Mouse (Mus musculus): ENCODE measurements around the gene Rasgrf1.
A peak's percentile ranks its signal among the peaks of the same experiment; 100 is the strongest.

Rasgrf1 gene

GRCm38 (mm10) chr9:89902813-89903212, 6.9 kb upstream of the Rasgrf1 start:
- no peak for ATAC-seq (ENCODE audit: insufficient number of reproducible peaks, low FRiP score, low TSS enrichment)

- ATAC-seq (ENCODE audit: insufficient number of reproducible peaks, low FRiP score, low TSS enrichment): no peak
Observed at GRCm38 (mm10) chr9:89906645-89907044, 3.1 kb upstream of the Rasgrf1 start.

- ATAC-seq (ENCODE audit: insufficient number of reproducible peaks, low FRiP score, low TSS enrichment): no peak
Observed at GRCm38 (mm10) chr9:89907941-89908340, 1.8 kb upstream of the Rasgrf1 start.

- ATAC-seq (ENCODE audit: insufficient number of reproducible peaks, low FRiP score, low TSS enrichment): 0 out of 2 replicates have a peak, but pooled peaks have one; percentile 28
Observed at GRCm38 (mm10) chr9:89908601-89909000, 1.1 kb upstream of the Rasgrf1 start.

GRCm38 (mm10) chr9:89910011-89910400, 298 bp downstream of the Rasgrf1 start:
- ATAC-seq (ENCODE audit: insufficient number of reproducible peaks, low FRiP score, low TSS enrichment): 0 out of 2 replicates have a peak, but pooled peaks have one; percentile 0

- ATAC-seq (ENCODE audit: insufficient number of reproducible peaks, low FRiP score, low TSS enrichment): no peak
Observed at GRCm38 (mm10) chr9:89910741-89911444, 1.2 kb downstream of the Rasgrf1 start.

- no peak for ATAC-seq (ENCODE audit: insufficient number of reproducible peaks, low FRiP score, low TSS enrichment)
Observed at GRCm38 (mm10) chr9:89911891-89912549, 2.3 kb downstream of the Rasgrf1 start.

- no peak for ATAC-seq (ENCODE audit: insufficient number of reproducible peaks, low FRiP score, low TSS enrichment)
Observed at GRCm38 (mm10) chr9:89913135-89913534, 3.4 kb downstream of the Rasgrf1 start.

- no peak for ATAC-seq (ENCODE audit: insufficient number of reproducible peaks, low FRiP score, low TSS enrichment)
Observed at GRCm38 (mm10) chr9:89916471-89916870, 6.8 kb downstream of the Rasgrf1 start.

GRCm38 (mm10) chr9:89917431-89917830, 7.7 kb downstream of the Rasgrf1 start:
- ATAC-seq (ENCODE audit: insufficient number of reproducible peaks, low FRiP score, low TSS enrichment): no peak

- ATAC-seq (ENCODE audit: insufficient number of reproducible peaks, low FRiP score, low TSS enrichment): no peak
Observed at GRCm38 (mm10) chr9:89918832-89919231, 9.1 kb downstream of the Rasgrf1 start.

GRCm38 (mm10) chr9:89921121-89921520, 11.4 kb downstream of the Rasgrf1 start:
- 0 out of 2 replicates have a peak, but pooled peaks have one; percentile 36 for ATAC-seq (ENCODE audit: insufficient number of reproducible peaks, low FRiP score, low TSS enrichment)

GRCm38 (mm10) chr9:89922666-89923065, 13.0 kb downstream of the Rasgrf1 start:
- ATAC-seq (ENCODE audit: insufficient number of reproducible peaks, low FRiP score, low TSS enrichment): no peak

GRCm38 (mm10) chr9:89924836-89925235, 15.1 kb downstream of the Rasgrf1 start:
- no peak for ATAC-seq (ENCODE audit: insufficient number of reproducible peaks, low FRiP score, low TSS enrichment)

- no peak for ATAC-seq (ENCODE audit: insufficient number of reproducible peaks, low FRiP score, low TSS enrichment)
Observed at GRCm38 (mm10) chr9:89928497-89928896, 18.8 kb downstream of the Rasgrf1 start.

- no peak for ATAC-seq (ENCODE audit: insufficient number of reproducible peaks, low FRiP score, low TSS enrichment)
Observed at GRCm38 (mm10) chr9:89940428-89940827, 30.7 kb downstream of the Rasgrf1 start.

- ATAC-seq (ENCODE audit: insufficient number of reproducible peaks, low FRiP score, low TSS enrichment): no peak
Observed at GRCm38 (mm10) chr9:89946830-89947229, 37.1 kb downstream of the Rasgrf1 start.

- no peak for ATAC-seq (ENCODE audit: insufficient number of reproducible peaks, low FRiP score, low TSS enrichment)
Observed at GRCm38 (mm10) chr9:89948602-89949001, 38.9 kb downstream of the Rasgrf1 start.

GRCm38 (mm10) chr9:89953596-89954215, 44.0 kb downstream of the Rasgrf1 start:
- ATAC-seq (ENCODE audit: insufficient number of reproducible peaks, low FRiP score, low TSS enrichment): no peak

- ATAC-seq (ENCODE audit: insufficient number of reproducible peaks, low FRiP score, low TSS enrichment): no peak
Observed at GRCm38 (mm10) chr9:89954860-89955479, 45.3 kb downstream of the Rasgrf1 start.

- ATAC-seq (ENCODE audit: insufficient number of reproducible peaks, low FRiP score, low TSS enrichment): no peak
Observed at GRCm38 (mm10) chr9:89958959-89959358, 49.3 kb downstream of the Rasgrf1 start.

All from cerebellum, adult (tissue).